Mouse (Mus musculus) liver, adult 2 months (tissue): ENCODE results near the gene Hist1h1d. TPM values are rescaled to one million over a fixed set of nuclear protein-coding genes. Genes with fewer than 3 reads are reported as not detected.

ENCODE experiments used
- DNase-seq: peaks from one replicate; pipeline ENCODE4 v3.0.0-alpha.2; 2011; ENCODE audit warnings: low read depth, low spot score; ENCODE audit errors: extremely low read depth
- H3K27ac ChIP-seq: fragments of 200-500 bp; replicated peaks from 2 replicates; pipeline ENCODE4 v1.5.1; 2012; ENCODE audit warnings: low read depth, mild to moderate bottlenecking, control low read depth, inconsistent platforms, low read length; ENCODE audit not compliant: insufficient read depth
- H3K27me3 ChIP-seq: fragments of 200-500 bp; 2 replicates; pipeline ENCODE4 v1.6.1; 2012; ENCODE audit warnings: mild to moderate bottlenecking, moderate library complexity, low read length, inconsistent platforms; ENCODE audit not compliant: control insufficient read depth, insufficient read depth
- H3K36me3 ChIP-seq: fragments of 200-500 bp; 2 replicates; pipeline ENCODE4 v1.6.1; 2012; ENCODE audit warnings: low read length, inconsistent platforms; ENCODE audit not compliant: control insufficient read depth, insufficient read depth
- H3K4me1 ChIP-seq: fragments of 200-500 bp; 2 replicates; pipeline ENCODE4 v1.6.1; 2011; ENCODE audit warnings: low read length; ENCODE audit not compliant: control insufficient read depth, insufficient read depth
- H3K4me3 ChIP-seq: fragments of 200-500 bp; 2 replicates; pipeline ENCODE4 v1.5.1; 2011; ENCODE audit warnings: low read depth, mild to moderate bottlenecking, control low read depth, low read length, moderate library complexity; ENCODE audit not compliant: insufficient read depth
- H3K79me2 ChIP-seq: fragments of 200-500 bp; 2 replicates; pipeline ENCODE4 v1.6.1; 2012; ENCODE audit warnings: inconsistent platforms, mild to moderate bottlenecking, low read length, moderate library complexity; ENCODE audit not compliant: control insufficient read depth, insufficient read depth
- H3K9ac ChIP-seq: fragments of 200-500 bp; 2 replicates; pipeline ENCODE4 v1.6.1; 2012; ENCODE audit warnings: low read depth, mild to moderate bottlenecking, control low read depth, inconsistent platforms, low read length
- CTCF ChIP-seq: fragments of 200-500 bp; IDR thresholded peaks from 2 replicates; pipeline ENCODE4 v1.5.1; 2011; ENCODE audit warnings: low read depth, low read length, control low read depth
- POLR2A ChIP-seq: fragments of 200-500 bp; IDR thresholded peaks from 2 replicates; pipeline ENCODE4 v1.6.1; 2011; ENCODE audit warnings: low read length, control low read depth; ENCODE audit not compliant: insufficient read depth; ENCODE audit errors: extremely low read depth
- WGBS: fragments of 180-500 bp; shearing (Covaris S2); methylation state at CpG from one replicate; pipeline ENCODE4 v1.1.7; 2018; 5-methylcytosine and 5-hydroxymethylcytosine counted together
- polyA plus RNA-seq: library from polyadenylated mRNA; depleted of rRNA; stranded (reverse); fragments of >200 nt; gene quantifications from 2 replicates; pipeline ENCODE4 v1.2.3, GENCODE M21; 2012
- total RNA-seq: library from RNA; depleted of rRNA; stranded (reverse); fragments of >200 nt; gene quantifications from 2 replicates; pipeline ENCODE4 v1.2.3, GENCODE M21; 2014

Hist1h1d gene
- total and polyA plus RNA-seq, 2 experiments: 0.02 to 3.0 TPM

DNA sequence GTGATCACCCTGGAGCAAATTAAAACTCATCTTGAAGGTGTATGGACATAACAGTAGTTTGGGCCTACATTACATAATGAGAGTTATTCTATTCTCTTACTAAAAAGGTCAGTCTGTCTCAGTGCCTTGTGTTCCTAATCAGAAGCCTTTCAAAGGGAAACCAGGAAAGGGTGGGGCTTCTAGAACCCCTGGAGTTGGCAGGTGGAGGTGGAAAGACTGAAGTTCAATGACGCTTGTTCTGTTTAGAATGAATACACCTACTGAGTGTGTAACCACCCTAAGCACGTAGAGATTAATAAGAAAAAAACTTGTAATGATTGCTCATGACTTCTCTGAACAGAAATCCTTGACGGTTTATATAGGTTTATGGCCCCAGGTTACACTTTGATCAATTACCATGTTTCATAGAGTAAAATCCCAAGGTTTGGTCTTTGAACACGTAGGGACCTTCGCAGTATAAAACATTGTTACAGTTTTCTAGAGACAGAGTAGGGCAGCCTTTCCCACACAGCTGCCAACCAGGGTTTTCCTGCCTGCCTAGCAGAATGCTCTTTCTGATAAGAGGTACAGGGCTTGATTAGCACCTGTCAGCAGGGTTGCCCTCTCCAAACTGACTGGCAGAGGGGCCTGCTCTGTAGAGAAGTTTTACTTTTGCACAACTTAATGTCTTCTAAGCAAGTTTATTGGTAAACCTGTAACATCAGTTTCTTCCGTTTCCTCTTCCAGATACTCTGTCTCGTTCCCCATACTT lies 42.7 kb downstream of the Hist1h1d start:
- no peak overlapping the region for H3K27ac ChIP-seq
- H3K79me2 ChIP-seq: no peaks in the 10 kb centered on the region
- 92% methylated on average over 7 of the region's 7 CpGs for WGBS
- H3K36me3 ChIP-seq: no peaks in the 10 kb centered on the region
- DNase-seq: no peak
- H3K4me1 ChIP-seq: peaks cover 2% of the 10 kb centered on the region; the same call in 1 of the 2 replicates
- no peak overlapping the region for H3K4me3 ChIP-seq
- H3K9ac ChIP-seq: no peak overlapping the region
- H3K27me3 ChIP-seq: no peaks in the 10 kb centered on the region
- TF ChIP-seq POLR2A (no peak), CTCF (no peak)

DNA sequence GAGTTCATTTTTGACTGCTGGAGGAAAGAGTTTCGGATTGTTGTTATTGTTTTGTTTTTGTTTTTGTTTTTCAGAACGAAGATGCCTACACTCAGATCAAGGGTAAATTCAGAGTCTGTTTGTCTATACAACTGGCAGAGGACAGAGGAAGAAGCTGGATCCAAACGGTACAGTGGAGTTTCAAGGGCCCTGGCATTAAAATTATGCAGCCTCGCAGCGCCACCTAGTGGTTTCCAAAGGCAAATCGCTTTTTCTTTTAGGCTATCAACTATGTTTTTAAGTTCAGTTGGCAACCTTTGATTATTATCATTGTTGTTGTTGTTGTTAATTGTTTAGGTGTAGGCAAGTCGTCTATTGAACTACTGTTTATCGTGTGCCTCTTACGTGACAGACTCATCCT lies 44.9 kb downstream of the Hist1h1d start:
- TF ChIP-seq CTCF (peak; percentile 70), POLR2A (no peak)
- Histone ChIP-seq H3K4me3 (no peak overlapping the region), H3K4me1 (peaks cover 1% of the 10 kb centered on the region; the same call in 1 of the 2 replicates), H3K79me2 (no peaks in the 10 kb centered on the region), H3K9ac (no peak overlapping the region), H3K27me3 (no peaks in the 10 kb centered on the region), H3K36me3 (no peaks in the 10 kb centered on the region), H3K27ac (no peak overlapping the region)
- 9% methylated on average over 9 of the region's 9 CpGs for WGBS
- DNase-seq: peak; percentile 63

DNA sequence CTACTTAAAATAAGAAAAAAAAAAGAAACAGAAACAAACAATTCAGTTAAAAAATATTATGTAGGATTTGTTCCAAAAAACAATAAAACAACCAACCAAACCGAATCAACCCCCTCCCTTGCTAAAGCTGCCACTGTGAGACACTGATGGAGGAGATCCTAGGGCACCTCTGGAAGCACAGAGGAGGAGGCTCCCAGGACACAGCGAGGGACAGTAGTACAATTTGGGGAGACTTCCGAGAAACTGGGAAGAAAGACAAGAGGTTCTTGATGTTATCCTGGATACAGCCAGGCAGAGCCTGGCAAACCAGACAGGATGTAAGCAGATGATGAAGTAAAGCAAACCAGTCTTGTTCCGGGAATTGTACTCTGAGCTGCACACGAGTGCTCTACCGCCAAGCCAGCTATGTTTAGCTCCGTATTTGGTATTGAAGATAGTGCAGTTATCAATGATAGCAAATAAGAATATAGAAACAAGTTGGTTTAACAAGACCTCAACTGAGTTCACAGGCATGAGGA lies 50.2 kb downstream of the Hist1h1d start:
- no peak overlapping the region for H3K9ac ChIP-seq
- WGBS: 65% methylated on average over 7 of the region's 7 CpGs

DNA sequence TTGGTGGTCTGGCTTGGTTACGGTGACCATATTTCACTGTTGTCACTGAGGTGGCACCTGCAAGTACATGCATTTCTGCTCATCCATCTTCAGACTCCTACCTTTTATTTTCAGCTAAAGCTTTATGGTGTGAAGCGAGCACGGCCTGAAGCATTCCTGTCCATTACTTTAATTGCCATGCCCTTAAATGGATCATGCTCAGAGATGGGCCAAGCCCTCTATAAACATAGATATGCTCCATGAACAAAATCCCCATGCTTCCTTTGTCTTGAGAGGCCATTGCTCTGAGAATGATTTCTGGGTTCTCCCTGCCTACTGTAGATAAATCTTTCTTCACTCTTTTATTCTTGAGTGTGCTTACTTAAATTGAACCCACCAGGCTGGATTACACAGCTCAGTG lies 51.4 kb downstream of the Hist1h1d start:
- no peaks in the 10 kb centered on the region for H3K36me3 ChIP-seq
- no peak overlapping the region for H3K27ac ChIP-seq
- no peak for DNase-seq
- 93% methylated on average over 3 of the region's 3 CpGs for WGBS
- TF ChIP-seq POLR2A: no peak
- no peak for TF ChIP-seq CTCF
- H3K4me1 ChIP-seq: no peaks in the 10 kb centered on the region
- H3K79me2 ChIP-seq: no peaks in the 10 kb centered on the region
- H3K27me3 ChIP-seq: no peaks in the 10 kb centered on the region
- no peak overlapping the region for H3K4me3 ChIP-seq
- H3K9ac ChIP-seq: no peak overlapping the region

More for the DNA sequence above, 50.2 kb downstream of the Hist1h1d start:
- no peaks in the 10 kb centered on the region for H3K79me2 ChIP-seq
- H3K27me3 ChIP-seq: no peaks in the 10 kb centered on the region
- no peaks in the 10 kb centered on the region for H3K4me1 ChIP-seq
- no peak for DNase-seq
- H3K27ac ChIP-seq: no peak overlapping the region
- H3K4me3 ChIP-seq: no peak overlapping the region
- TF ChIP-seq CTCF (no peak), POLR2A (no peak)
- no peaks in the 10 kb centered on the region for H3K36me3 ChIP-seq

DNA sequence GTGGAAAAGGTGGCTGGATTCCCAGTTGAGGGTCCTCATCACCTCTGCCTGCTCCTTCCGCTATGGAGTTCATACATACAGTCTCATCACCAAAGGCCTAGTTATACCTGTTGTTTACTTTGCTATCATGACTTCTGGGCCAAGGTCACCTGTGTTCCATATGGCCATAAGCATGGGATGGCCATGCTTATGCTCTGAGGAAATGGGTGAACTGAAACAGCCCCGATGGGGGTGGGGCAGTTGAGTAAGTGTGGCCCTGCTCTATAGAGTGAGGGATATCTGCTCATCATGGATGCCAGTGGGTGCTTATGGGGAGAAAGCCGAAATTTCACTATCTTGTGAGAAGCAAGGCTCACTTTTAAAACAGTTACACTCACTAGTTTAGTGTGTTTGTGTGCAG lies 52.0 kb downstream of the Hist1h1d start:
- Histone ChIP-seq H3K27me3 (no peaks in the 10 kb centered on the region), H3K36me3 (no peaks in the 10 kb centered on the region), H3K4me3 (no peak overlapping the region), H3K9ac (no peak overlapping the region), H3K27ac (no peak overlapping the region), H3K79me2 (no peaks in the 10 kb centered on the region), H3K4me1 (no peaks in the 10 kb centered on the region)
- WGBS: 87% methylated on average over 3 of the region's 3 CpGs
- no peak for DNase-seq
- TF ChIP-seq CTCF: no peak
- no peak for TF ChIP-seq POLR2A

DNA sequence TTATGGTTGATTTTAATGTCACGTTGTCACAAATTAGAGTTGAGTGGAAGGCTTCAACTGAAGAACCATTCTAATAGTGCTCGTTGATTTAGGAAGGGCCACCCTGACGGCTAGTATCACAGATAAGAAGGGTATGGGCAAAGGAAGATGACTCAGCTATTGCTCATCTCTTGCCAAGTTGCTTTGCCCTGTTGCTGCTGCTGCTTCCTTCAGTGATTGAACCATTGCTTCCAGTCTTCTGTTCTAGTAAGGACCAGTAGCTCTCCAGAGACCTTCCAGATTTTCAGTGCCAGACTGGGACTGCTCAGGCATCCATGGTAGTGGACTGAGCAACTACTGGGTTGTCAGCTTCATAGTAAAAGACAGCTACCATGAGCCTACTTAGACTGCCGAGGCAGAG lies 56.1 kb downstream of the Hist1h1d start:
- Histone ChIP-seq H3K4me3 (no peak overlapping the region), H3K36me3 (no peaks in the 10 kb centered on the region), H3K9ac (no peak overlapping the region), H3K4me1 (no peaks in the 10 kb centered on the region), H3K27me3 (no peaks in the 10 kb centered on the region), H3K27ac (no peak overlapping the region), H3K79me2 (no peaks in the 10 kb centered on the region)
- TF ChIP-seq POLR2A: no peak
- TF ChIP-seq CTCF: no peak
- no peak for DNase-seq
- WGBS: 87% methylated on average over 4 of the region's 4 CpGs
